Mouse (Mus musculus): ENCODE data around the gene B230307C23Rik. TPM values are rescaled to one million over a fixed set of nuclear protein-coding genes. Genes with fewer than 3 reads are reported as not detected.
"Not testable (repeated sequence)": the region's sequence is repeated elsewhere in the genome, so short reads cannot be mapped to it uniquely, and the experiment has no call there.

B230307C23Rik gene
- polyA plus RNA-seq, 1 experiment from 2014 or later, result 36.0 TPM

GRCm38 (mm10) chr16:97991517-97991916 is 5.6 kb upstream of the B230307C23Rik start:
- H3K9me3 ChIP-seq (ENCODE audit: control insufficient read depth, low read length), result no peaks in the 10 kb centered on the region
- peaks cover 3% of the 10 kb centered on the region; the same call in 1 of the 2 replicates for H3K4me1 ChIP-seq (replicated peaks; ENCODE audit: control insufficient read depth, insufficient read depth, low read length)
- no peak overlapping the region for H3K27ac ChIP-seq (ENCODE audit: low read depth)
- ATAC-seq (replicated peaks; ENCODE audit: low FRiP score, low TSS enrichment, low read depth), result no peak
- H3K4me2 ChIP-seq (ENCODE audit: low read length), result no peak overlapping the region
- DNase-seq (ENCODE audit: low spot score), result no peak
- no peak overlapping the region for H3K4me3 ChIP-seq (ENCODE audit: low read depth, low read length)
- no peak overlapping the region for H3K9ac ChIP-seq (ENCODE audit: low read length)
- no peaks in the 10 kb centered on the region for H3K27me3 ChIP-seq (replicated peaks; ENCODE audit: control insufficient read depth, insufficient read depth, low read length)
- no peaks in the 10 kb centered on the region for H3K36me3 ChIP-seq (ENCODE audit: control insufficient read depth, insufficient read depth, low read length)
- 74% methylated on average over 2 of the region's 2 CpGs for WGBS

GRCm38 (mm10) chr16:97992477-97992876 is 4.6 kb upstream of the B230307C23Rik start:
- H3K27ac ChIP-seq (ENCODE audit: low read depth); H3K4me2 ChIP-seq (ENCODE audit: low read length); H3K9me3 ChIP-seq (ENCODE audit: control insufficient read depth, low read length); H3K4me1 ChIP-seq (replicated peaks; ENCODE audit: control insufficient read depth, insufficient read depth, low read length); H3K27me3 ChIP-seq (replicated peaks; ENCODE audit: control insufficient read depth, insufficient read depth, low read length); H3K36me3 ChIP-seq (ENCODE audit: control insufficient read depth, insufficient read depth, low read length); H3K4me3 ChIP-seq (ENCODE audit: low read depth, low read length); ATAC-seq (replicated peaks; ENCODE audit: low FRiP score, low TSS enrichment, low read depth); DNase-seq (ENCODE audit: low spot score); H3K9ac ChIP-seq (ENCODE audit: low read length): not testable (repeated sequence)
- WGBS, result 69% methylated on average over 3 of the region's 3 CpGs

- ATAC-seq (replicated peaks; ENCODE audit: low FRiP score, low TSS enrichment, low read depth) (no peak), DNase-seq (ENCODE audit: low spot score) (no peak)
- 26% methylated on average over 1 of the region's 1 CpGs for WGBS
- peak overlapping the region; percentile 89 for H3K27ac ChIP-seq (ENCODE audit: low read depth)
- H3K9ac ChIP-seq (ENCODE audit: low read length), result no peak overlapping the region
- peak overlapping the region; percentile 44 for H3K4me3 ChIP-seq (ENCODE audit: low read depth, low read length)
- no peaks in the 10 kb centered on the region for H3K36me3 ChIP-seq (ENCODE audit: control insufficient read depth, insufficient read depth, low read length)
- peak overlapping the region; percentile 70 for H3K4me2 ChIP-seq (ENCODE audit: low read length)
- H3K9me3 ChIP-seq (ENCODE audit: control insufficient read depth, low read length), result peaks cover 6% of the 10 kb centered on the region; the same call in 1 of the 2 replicates
- peaks cover 5% of the 10 kb centered on the region; the same call in 1 of the 2 replicates for H3K4me1 ChIP-seq (replicated peaks; ENCODE audit: control insufficient read depth, insufficient read depth, low read length)
- no peaks in the 10 kb centered on the region for H3K27me3 ChIP-seq (replicated peaks; ENCODE audit: control insufficient read depth, insufficient read depth, low read length)
These were observed 1.1 kb upstream of the B230307C23Rik start for GRCm38 (mm10) chr16:97995849-97996615.

- Histone ChIP-seq H3K4me3 (ENCODE audit: low read depth, low read length) (peak overlapping the region; percentile 44), H3K27ac (ENCODE audit: low read depth) (peak overlapping the region; percentile 89; the same call in 1 of the 2 replicates), H3K4me2 (ENCODE audit: low read length) (peak overlapping the region; percentile 70), H3K9ac (ENCODE audit: low read length) (peak overlapping the region; percentile 47)
- under 1% methylated on average over 8 of the region's 8 CpGs for WGBS
- H3K27me3 ChIP-seq (replicated peaks; ENCODE audit: control insufficient read depth, insufficient read depth, low read length); H3K36me3 ChIP-seq (ENCODE audit: control insufficient read depth, insufficient read depth, low read length); H3K9me3 ChIP-seq (ENCODE audit: control insufficient read depth, low read length); H3K4me1 ChIP-seq (replicated peaks; ENCODE audit: control insufficient read depth, insufficient read depth, low read length); DNase-seq (ENCODE audit: low spot score): not testable (repeated sequence)
- peak; percentile 74; the same call in 1 of the 2 replicates for ATAC-seq (replicated peaks; ENCODE audit: low FRiP score, low TSS enrichment, low read depth)
These were observed 242 bp downstream of the B230307C23Rik start for GRCm38 (mm10) chr16:97997383-97997731.

GRCm38 (mm10) chr16:98022081-98022480 is 25.0 kb downstream of the B230307C23Rik start:
- DNase-seq (ENCODE audit: low spot score) (no peak), ATAC-seq (replicated peaks; ENCODE audit: low FRiP score, low TSS enrichment, low read depth) (no peak)
- Histone ChIP-seq H3K4me1 (replicated peaks; ENCODE audit: control insufficient read depth, insufficient read depth, low read length) (no peaks in the 10 kb centered on the region), H3K27me3 (replicated peaks; ENCODE audit: control insufficient read depth, insufficient read depth, low read length) (no peaks in the 10 kb centered on the region), H3K9me3 (ENCODE audit: control insufficient read depth, low read length) (peaks cover 11% of the 10 kb centered on the region; the same call in 1 of the 2 replicates), H3K36me3 (ENCODE audit: control insufficient read depth, insufficient read depth, low read length) (0 out of 2 replicates have a peak, but pooled peaks cover 4% of the 10 kb centered on the region), H3K9ac (ENCODE audit: low read length) (no peak overlapping the region), H3K27ac (ENCODE audit: low read depth) (no peak overlapping the region), H3K4me3 (ENCODE audit: low read depth, low read length) (no peak overlapping the region), H3K4me2 (ENCODE audit: low read length) (no peak overlapping the region)
- 96% methylated on average over 3 of the region's 3 CpGs for WGBS

GRCm38 (mm10) chr16:98022657-98023345 is 25.7 kb downstream of the B230307C23Rik start:
- no peak overlapping the region for H3K9ac ChIP-seq (ENCODE audit: low read length)
- H3K4me1 ChIP-seq (replicated peaks; ENCODE audit: control insufficient read depth, insufficient read depth, low read length), result no peaks in the 10 kb centered on the region
- 77% methylated on average over 2 of the region's 2 CpGs for WGBS
- no peak for ATAC-seq (replicated peaks; ENCODE audit: low FRiP score, low TSS enrichment, low read depth)
- 0 out of 2 replicates have a peak, but pooled peaks cover 5% of the 10 kb centered on the region for H3K9me3 ChIP-seq (ENCODE audit: control insufficient read depth, low read length)
- H3K27me3 ChIP-seq (replicated peaks; ENCODE audit: control insufficient read depth, insufficient read depth, low read length), result no peaks in the 10 kb centered on the region
- DNase-seq (ENCODE audit: low spot score), result no peak
- no peak overlapping the region for H3K27ac ChIP-seq (ENCODE audit: low read depth)
- H3K36me3 ChIP-seq (ENCODE audit: control insufficient read depth, insufficient read depth, low read length), result 0 out of 2 replicates have a peak, but pooled peaks cover 4% of the 10 kb centered on the region
- H3K4me3 ChIP-seq (ENCODE audit: low read depth, low read length), result no peak overlapping the region
- no peak overlapping the region for H3K4me2 ChIP-seq (ENCODE audit: low read length)

GRCm38 (mm10) chr16:98026186-98026585 is 29.1 kb downstream of the B230307C23Rik start:
- not testable (repeated sequence) for H3K4me3 ChIP-seq (ENCODE audit: low read depth, low read length); ATAC-seq (replicated peaks; ENCODE audit: low FRiP score, low TSS enrichment, low read depth); H3K36me3 ChIP-seq (ENCODE audit: control insufficient read depth, insufficient read depth, low read length); H3K27me3 ChIP-seq (replicated peaks; ENCODE audit: control insufficient read depth, insufficient read depth, low read length); H3K27ac ChIP-seq (ENCODE audit: low read depth); H3K4me1 ChIP-seq (replicated peaks; ENCODE audit: control insufficient read depth, insufficient read depth, low read length); DNase-seq (ENCODE audit: low spot score); H3K4me2 ChIP-seq (ENCODE audit: low read length); H3K9ac ChIP-seq (ENCODE audit: low read length)
- peaks cover 13% of the 10 kb centered on the region; the same call in 1 of the 2 replicates for H3K9me3 ChIP-seq (ENCODE audit: control insufficient read depth, low read length)
- 84% methylated on average over 8 of the region's 8 CpGs for WGBS

GRCm38 (mm10) chr16:98034971-98035370 is 37.9 kb downstream of the B230307C23Rik start:
- H3K27me3 ChIP-seq (replicated peaks; ENCODE audit: control insufficient read depth, insufficient read depth, low read length); DNase-seq (ENCODE audit: low spot score); ATAC-seq (replicated peaks; ENCODE audit: low FRiP score, low TSS enrichment, low read depth); H3K4me3 ChIP-seq (ENCODE audit: low read depth, low read length); H3K4me1 ChIP-seq (replicated peaks; ENCODE audit: control insufficient read depth, insufficient read depth, low read length); H3K4me2 ChIP-seq (ENCODE audit: low read length); H3K36me3 ChIP-seq (ENCODE audit: control insufficient read depth, insufficient read depth, low read length); H3K27ac ChIP-seq (ENCODE audit: low read depth); H3K9me3 ChIP-seq (ENCODE audit: control insufficient read depth, low read length); H3K9ac ChIP-seq (ENCODE audit: low read length): not testable (repeated sequence)
- WGBS, result 93% methylated on average over 2 of the region's 2 CpGs

Data from intestine, embryonic 14.5 days (tissue).